8 mouse cellular contexts compared by ENCODE assay signal in genomic region chr7:68369694-68370093, GRCm38 (mm10).
DNase-seq lines count a peak whose midpoint lies in the region; ATAC-seq lines count a peak whose summit lies in the region.

No protein-coding gene starts in this region.

- peak overlapping the region; percentile 33 for H3K4me2 ChIP-seq in embryonic facial prominence, embryonic 11.5 days (ENCODE audit: low read depth, low read length)
- H3K4me2 ChIP-seq in heart, embryonic 11.5 days, result peak overlapping the region; percentile 57
- H3K4me2 ChIP-seq in kidney, embryonic 15.5 days, result peak overlapping the region; percentile 62
- H3K4me2 ChIP-seq in liver, embryonic 11.5 days, result peak overlapping the region; percentile 51

- peak; percentile 72 for DNase-seq in 3T3-L1 (ENCODE audit: low read depth, low spot score)
- DNase-seq in adrenal gland, adult 8-10 months, result peak; percentile 32
- peak; percentile 90 for DNase-seq in embryonic facial prominence, embryonic 11.5 days (ENCODE audit: low spot score)
- peak; percentile 73 for DNase-seq in liver, embryonic 11.5 days (ENCODE audit: low spot score)
- peak; percentile 89 for DNase-seq in naive thymus-derived CD4-positive, alpha-beta T cell, adult 2 months (ENCODE audit: low read depth)
- DNase-seq in spleen, postnatal 4 days (ENCODE audit: low spot score in 2 of 2), result peak; percentile 63 to 87

- peak overlapping the region; percentile 29 for H3K4me3 ChIP-seq in embryonic facial prominence, embryonic 11.5 days (ENCODE audit: low read depth, low read length)
- H3K4me3 ChIP-seq in heart, embryonic 11.5 days (ENCODE audit: low read depth, low read length), result peak overlapping the region; percentile 36
- peak overlapping the region; percentile 38 for H3K4me3 ChIP-seq in kidney, embryonic 15.5 days (replicated peaks)
- peak overlapping the region; percentile 20; the same call in 1 of the 2 replicates for H3K4me3 ChIP-seq in liver, embryonic 11.5 days (ENCODE audit: low read depth, low read length)

- H3K9ac ChIP-seq in embryonic facial prominence, embryonic 11.5 days (replicated peaks; ENCODE audit: low read length), result no peak overlapping the region
- H3K9ac ChIP-seq in heart, embryonic 11.5 days (ENCODE audit: low read depth, low read length), result no peak overlapping the region
- no peak overlapping the region for H3K9ac ChIP-seq in kidney, embryonic 15.5 days
- no peak overlapping the region for H3K9ac ChIP-seq in liver, embryonic 11.5 days (ENCODE audit: low read depth, low read length)

- 3% methylated on average over 12 of the region's 13 CpGs for WGBS in embryonic facial prominence, embryonic 11.5 days
- 3% methylated on average over 12 of the region's 13 CpGs for WGBS in heart, embryonic 11.5 days (ENCODE audit: insufficient replicate concordance)
- 2% methylated on average over 12 of the region's 13 CpGs for WGBS in kidney, embryonic 15.5 days
- WGBS in liver, embryonic 11.5 days, result 6% methylated on average over 12 of the region's 13 CpGs

- no peak; the same call in 1 of the 2 replicates for ATAC-seq in embryonic facial prominence, embryonic 11.5 days (replicated peaks; ENCODE audit: insufficient number of reproducible peaks, low FRiP score, low TSS enrichment, low read depth)
- ATAC-seq in heart, embryonic 11.5 days (replicated peaks; ENCODE audit: insufficient number of reproducible peaks, low FRiP score, low TSS enrichment), result no peak
- peak; percentile 64 for ATAC-seq in kidney, embryonic 15.5 days (replicated peaks; ENCODE audit: low FRiP score)
- peak; percentile 39 for ATAC-seq in liver, embryonic 11.5 days (replicated peaks; ENCODE audit: low FRiP score)

- H3K36me3 ChIP-seq in embryonic facial prominence, embryonic 11.5 days (replicated peaks; ENCODE audit: control insufficient read depth, insufficient read depth, low read depth, low read length), result no peaks in the 10 kb centered on the region
- H3K36me3 ChIP-seq in heart, embryonic 11.5 days (ENCODE audit: control insufficient read depth, insufficient read depth, low read length), result no peaks in the 10 kb centered on the region
- H3K36me3 ChIP-seq in kidney, embryonic 15.5 days, result no peaks in the 10 kb centered on the region
- no peaks in the 10 kb centered on the region for H3K36me3 ChIP-seq in liver, embryonic 11.5 days (ENCODE audit: control insufficient read depth, insufficient read depth, low read length)

- H3K4me1 ChIP-seq in embryonic facial prominence, embryonic 11.5 days (ENCODE audit: control insufficient read depth, insufficient read depth, low read length), result no peaks in the 10 kb centered on the region
- no peaks in the 10 kb centered on the region for H3K4me1 ChIP-seq in heart, embryonic 11.5 days (ENCODE audit: control insufficient read depth, insufficient read depth, low read length)
- peaks cover 14% of the 10 kb centered on the region; the same call in 1 of the 2 replicates for H3K4me1 ChIP-seq in kidney, embryonic 15.5 days
- no peaks in the 10 kb centered on the region for H3K4me1 ChIP-seq in liver, embryonic 11.5 days (replicated peaks; ENCODE audit: control insufficient read depth, insufficient read depth, low read length)

- H3K9me3 ChIP-seq in embryonic facial prominence, embryonic 11.5 days (replicated peaks; ENCODE audit: control insufficient read depth, low read length), result no peaks in the 10 kb centered on the region
- no peaks in the 10 kb centered on the region for H3K9me3 ChIP-seq in heart, embryonic 11.5 days (replicated peaks; ENCODE audit: control insufficient read depth, low read length)
- no peaks in the 10 kb centered on the region for H3K9me3 ChIP-seq in kidney, embryonic 15.5 days (replicated peaks)
- H3K9me3 ChIP-seq in liver, embryonic 11.5 days (ENCODE audit: control insufficient read depth, low read length), result no peaks in the 10 kb centered on the region

- H3K27ac ChIP-seq in embryonic facial prominence, embryonic 11.5 days (replicated peaks; ENCODE audit: low read depth, low read length), result no peak overlapping the region
- H3K27ac ChIP-seq in heart, embryonic 11.5 days (ENCODE audit: low read depth, low read length), result no peak overlapping the region
- H3K27ac ChIP-seq in kidney, embryonic 15.5 days, result no peak overlapping the region
- no peak overlapping the region for H3K27ac ChIP-seq in liver, embryonic 11.5 days (ENCODE audit: low read depth, low read length)

- H3K27me3 ChIP-seq in embryonic facial prominence, embryonic 11.5 days (ENCODE audit: control insufficient read depth, insufficient read depth, low read length), result no peaks in the 10 kb centered on the region; the same call in 1 of the 2 replicates
- peaks cover 36% of the 10 kb centered on the region for H3K27me3 ChIP-seq in heart, embryonic 11.5 days (ENCODE audit: control insufficient read depth, insufficient read depth, low read length)
- H3K27me3 ChIP-seq in kidney, embryonic 15.5 days, result peaks cover 20% of the 10 kb centered on the region; the same call in 1 of the 2 replicates
- peaks cover 11% of the 10 kb centered on the region for H3K27me3 ChIP-seq in liver, embryonic 11.5 days (replicated peaks; ENCODE audit: control insufficient read depth, insufficient read depth, low read length)

Comparison
In these comparisons a context has a peak if more than half of its experiments do, and no peak if none do; other contexts are left out.
1. DNase-seq: peak in every context shown above with its lines; median percentile 90 in embryonic facial prominence, embryonic 11.5 days; 89 in naive thymus-derived CD4-positive, alpha-beta T cell, adult 2 months; 75 in spleen, postnatal 4 days; 73 in liver, embryonic 11.5 days; 72 in 3T3-L1; 32 in adrenal gland, adult 8-10 months.
2. ATAC-seq: peak in kidney, embryonic 15.5 days (single experiment) and liver, embryonic 11.5 days (single experiment); none in embryonic facial prominence, embryonic 11.5 days (single experiment) and heart, embryonic 11.5 days (single experiment).
3. Peak in every context shown above with its lines, with median percentiles within 50 percentile points of each other: H3K4me2 ChIP-seq and H3K4me3 ChIP-seq.